Mouse (Mus musculus): Measurements from ENCODE around the gene Ppard. TPM values are rescaled to one million over a fixed set of nuclear protein-coding genes. Genes with fewer than 3 reads are reported as not detected.
A peak's percentile ranks its signal among the peaks of the same experiment; 100 is the strongest.

The Ppard gene
- total RNA-seq, 2 experiments from 2014 or later: 70.6 to 70.7 TPM

DNA sequence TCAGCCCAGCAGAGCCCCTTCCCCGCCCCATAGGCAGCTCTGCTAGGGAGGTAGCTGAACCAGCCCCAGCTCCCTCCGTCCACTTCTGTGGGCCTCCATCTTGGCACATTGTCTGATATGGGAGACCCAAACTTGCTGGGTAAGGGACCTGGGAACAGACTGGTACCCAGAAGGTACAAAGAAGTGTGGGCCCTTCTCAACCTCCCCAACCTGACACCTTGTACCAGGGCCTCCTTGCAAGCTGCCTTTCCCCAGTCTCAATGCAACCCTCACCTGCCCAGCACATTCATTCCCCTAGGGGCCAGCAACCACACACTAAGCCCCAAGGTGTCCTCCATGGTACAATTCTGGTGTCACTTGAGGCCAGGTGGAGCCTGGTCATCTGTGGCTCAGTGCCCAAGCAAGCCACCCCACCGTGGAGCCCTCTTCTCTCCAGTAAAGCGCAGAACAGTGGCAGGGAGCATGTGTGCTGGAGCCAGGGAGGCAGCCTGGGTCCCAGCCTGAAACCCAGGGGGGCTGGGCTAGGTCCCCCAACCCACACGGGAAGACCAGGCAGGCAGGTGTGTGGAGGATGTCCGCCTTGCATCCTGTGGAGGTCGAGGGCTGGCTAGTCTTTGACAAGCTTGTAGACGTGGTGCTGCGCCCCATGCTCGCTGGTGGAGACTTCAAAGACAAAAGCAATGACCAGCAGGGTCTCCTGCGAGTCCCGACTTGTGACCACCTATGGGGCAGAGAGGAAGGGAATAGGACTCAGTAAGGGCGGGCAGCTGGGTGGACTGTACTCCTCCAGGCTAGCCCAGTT is 99.8 kb downstream of the Ppard start:
- DNase-seq (ENCODE audit: low spot score in 2 of 2): no peak

DNA sequence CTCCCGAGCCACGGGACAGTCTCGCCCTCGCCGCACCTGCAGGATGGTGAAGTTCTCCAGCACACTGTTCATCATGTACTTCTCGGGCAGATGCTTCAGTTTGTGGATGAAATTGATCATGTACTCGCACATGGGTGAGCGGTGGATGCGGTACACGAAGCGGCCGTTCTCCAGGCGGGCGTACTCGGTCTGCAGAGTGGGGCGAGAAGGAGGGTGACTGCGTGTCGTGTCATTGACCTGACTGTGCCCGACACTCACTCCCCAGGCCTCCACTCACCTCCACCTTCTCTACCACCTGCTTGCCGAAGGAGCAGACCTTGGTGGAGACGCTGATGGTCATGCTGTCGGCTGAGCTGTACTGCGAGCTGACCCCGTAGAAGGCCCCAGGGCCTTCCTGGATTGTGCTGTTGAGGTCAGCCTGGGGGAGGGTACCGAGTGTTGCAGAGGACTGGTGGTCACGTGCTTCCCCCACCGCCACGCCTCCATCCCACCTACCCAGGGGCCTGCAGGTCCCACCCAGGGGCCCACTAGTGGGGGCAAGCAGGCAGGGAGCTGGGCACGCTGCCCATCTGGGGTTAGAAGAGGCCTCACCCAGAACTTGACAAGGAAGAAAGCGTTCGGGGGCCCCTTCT is 100.5 kb downstream of the Ppard start:
- no peak for DNase-seq (ENCODE audit: low spot score in 2 of 2)

DNA sequence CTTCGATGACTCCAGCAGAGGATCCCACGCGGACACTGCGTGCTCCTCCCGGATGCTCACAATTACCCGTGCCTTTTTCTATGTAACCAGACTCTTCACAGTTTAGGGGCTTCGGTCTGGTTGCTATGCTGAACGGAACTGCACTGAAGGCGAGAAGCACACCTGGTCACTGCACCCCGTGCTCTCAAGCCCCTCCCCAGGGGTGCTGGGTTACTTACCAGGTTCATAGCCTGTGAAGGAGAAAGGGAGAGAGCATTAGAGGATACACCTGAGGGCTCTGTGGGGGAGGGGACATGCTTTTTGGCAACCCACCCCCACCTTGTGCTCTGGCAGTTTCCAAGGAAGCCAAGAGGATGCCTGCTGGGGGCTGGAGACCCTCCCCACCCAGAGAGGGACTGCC is 102.8 kb downstream of the Ppard start:
- no peak for DNase-seq (ENCODE audit: low spot score in 2 of 2)

DNA sequence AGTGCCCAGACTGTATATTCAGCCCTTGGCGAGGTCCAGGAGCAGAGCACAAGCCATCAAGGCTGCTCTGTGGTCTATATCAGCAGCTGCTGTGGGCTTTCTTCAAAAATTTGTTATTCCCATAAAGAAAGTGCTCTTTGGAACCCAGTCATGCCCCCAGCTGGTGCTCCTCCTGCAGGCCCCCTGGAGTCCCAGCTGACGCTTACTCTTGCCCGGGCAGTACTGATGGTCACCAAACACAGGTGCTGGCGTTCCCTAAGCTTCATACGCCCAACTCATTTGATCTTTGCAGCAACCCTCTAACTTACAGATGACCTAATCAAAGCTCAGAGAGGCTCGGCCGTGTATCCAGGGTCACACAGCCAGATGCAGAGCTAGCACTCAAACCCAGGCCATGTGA is 105.0 kb downstream of the Ppard start:
- no peak for DNase-seq (ENCODE audit: low spot score in 2 of 2)

DNA sequence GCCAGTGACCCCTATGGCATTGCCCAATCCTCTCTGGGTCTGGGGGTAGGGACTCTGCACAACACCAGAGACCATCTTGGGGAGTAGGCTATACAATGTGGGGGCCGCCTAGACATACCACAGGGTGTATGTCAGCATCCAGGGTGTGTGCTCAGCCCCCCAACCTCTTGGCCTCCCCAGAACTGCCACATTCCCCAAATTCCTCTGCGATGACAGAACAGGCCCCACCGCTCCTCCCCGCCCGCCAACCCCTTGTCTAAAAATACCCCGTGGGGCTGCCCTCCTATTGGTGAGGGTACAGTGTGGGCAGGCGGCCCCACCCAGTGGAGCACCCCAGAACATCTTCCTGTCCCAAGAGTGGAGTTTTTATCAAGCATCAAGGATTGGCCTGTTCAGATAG is 108.1 kb downstream of the Ppard start:
- DNase-seq (ENCODE audit: low spot score in 2 of 2): no peak

DNA sequence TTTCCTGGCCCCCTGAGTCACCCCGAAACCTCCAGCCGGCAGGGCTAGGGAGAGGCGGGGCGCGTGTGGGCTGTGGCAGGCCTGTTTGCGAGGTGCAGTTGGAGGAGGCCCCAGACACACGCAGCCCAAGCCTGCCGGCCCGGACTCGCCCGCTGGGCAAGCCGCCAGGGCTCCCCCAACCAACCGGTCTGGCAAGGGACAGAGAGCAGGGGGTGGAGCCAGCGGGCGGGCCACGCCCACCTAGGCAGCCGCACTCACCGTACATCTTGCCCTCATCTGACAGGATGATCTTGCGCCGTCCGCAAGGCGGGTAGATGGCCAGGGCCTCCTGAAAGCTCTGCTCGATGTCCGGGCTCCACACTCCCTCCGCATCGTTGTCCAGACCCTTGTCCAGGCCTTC is 108.6 kb downstream of the Ppard start:
- DNase-seq (ENCODE audit: low spot score in 2 of 2): peak; percentile 62 to 75

DNA sequence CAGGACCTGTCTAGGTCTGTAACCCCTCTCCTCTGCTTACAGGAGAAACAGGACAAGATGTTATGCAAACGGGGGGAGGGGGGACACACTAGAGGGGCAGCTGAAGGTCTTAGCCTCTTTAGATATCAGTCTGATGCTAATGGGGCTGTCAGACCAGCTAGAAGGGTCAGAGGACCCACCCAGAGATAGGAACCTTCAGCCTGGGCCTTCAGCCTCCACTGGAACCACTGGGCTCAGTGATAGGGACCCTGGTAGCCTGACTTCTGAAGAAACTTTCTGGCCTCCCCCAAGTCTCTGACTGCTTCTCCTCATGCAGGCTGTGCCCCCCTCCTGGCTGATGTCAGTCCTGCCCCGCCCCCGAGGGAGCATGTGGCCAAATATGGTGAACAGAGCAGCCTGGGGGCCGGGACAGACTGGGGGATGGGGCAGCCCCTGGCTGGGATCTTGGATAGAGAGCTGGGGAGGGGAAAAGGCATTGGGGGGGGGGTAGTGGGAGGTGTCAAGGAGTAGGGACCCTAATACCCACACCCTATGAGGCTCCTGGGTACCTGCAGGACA is 111.6 kb downstream of the Ppard start:
- DNase-seq (ENCODE audit: low spot score in 2 of 2): no peak

DNA sequence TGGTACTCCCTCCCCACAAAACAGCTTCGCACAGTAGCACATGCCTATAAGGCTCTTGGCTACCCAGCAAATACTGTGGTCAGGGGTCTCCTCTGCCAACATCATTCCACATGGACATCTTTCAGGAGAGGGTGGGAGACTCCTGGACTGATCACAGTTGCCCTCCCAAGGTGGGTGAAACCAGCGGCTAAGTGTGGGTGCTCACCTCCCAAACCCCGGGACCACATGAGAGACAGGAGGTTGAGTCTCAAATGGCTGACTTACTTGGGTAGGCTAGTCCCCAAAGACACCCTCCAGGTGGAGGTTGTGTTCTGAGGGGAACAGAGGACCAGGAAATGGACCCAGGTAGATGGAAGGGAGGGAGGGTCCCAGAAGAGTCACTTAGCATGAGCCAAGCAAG is 112.2 kb downstream of the Ppard start:
- no peak for DNase-seq (ENCODE audit: low spot score in 2 of 2)

DNA sequence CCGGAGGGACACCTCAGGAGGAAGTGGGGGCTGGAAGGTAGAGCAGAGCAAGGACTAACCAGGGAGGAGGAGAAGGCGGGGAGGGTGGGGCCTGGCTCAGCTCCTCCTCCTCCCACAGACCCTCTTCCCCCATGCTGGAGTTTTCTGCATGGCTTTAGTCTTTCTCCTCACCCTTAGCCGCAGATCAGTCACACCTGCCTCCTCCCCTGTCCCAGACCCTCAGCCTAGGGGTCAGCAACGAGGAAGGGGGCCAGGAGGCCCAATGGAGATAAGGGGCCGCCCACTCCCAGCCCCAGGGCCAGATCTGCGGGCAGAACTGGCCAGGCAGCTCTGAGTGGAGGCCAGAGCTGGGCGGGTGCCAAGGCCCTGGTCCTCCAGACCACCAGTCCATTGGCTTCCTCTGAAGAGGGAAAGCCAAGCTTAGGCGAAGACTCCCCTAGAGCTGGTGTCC is 112.8 kb downstream of the Ppard start:
- DNase-seq (ENCODE audit: low spot score in 2 of 2): no peak

DNA sequence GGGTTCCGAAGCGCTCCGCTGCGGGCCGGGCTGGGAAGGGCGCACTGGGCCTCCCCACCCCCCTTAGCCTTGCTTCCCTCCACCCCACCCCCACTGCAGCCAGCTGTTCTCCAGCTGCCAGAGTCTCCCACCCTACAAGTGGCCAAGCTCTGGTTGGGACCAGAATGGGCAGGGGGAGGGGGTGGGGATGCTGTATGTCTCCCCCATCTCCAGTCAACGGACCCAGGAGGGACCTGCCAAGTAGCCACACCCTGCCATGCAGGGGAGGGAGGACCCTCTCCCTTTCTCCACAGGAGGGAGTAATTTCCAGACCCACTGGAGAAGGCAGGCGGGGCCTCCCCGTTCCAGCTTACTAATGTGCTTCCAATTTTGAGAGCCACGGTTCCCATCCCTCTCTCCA is 113.4 kb downstream of the Ppard start:
- no peak for DNase-seq (ENCODE audit: low spot score in 2 of 2)

DNA sequence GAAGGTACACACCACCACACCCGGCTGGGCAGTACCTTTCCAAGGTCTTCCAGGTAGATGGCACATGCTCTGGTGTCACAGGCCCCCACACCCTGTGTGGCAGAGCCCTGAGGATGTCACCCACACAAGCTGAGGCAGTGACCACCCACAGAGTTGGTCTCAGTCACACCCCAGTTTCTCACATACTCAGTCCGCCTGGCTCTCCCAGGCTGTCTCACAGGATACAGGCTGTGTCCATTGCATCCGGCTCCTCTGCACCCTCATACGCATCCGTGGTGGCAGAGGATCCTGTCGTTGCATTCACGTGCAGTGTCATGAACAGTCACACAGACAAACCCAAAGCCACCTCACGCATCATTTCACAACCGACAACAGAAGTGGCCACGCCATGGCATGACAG is 114.8 kb downstream of the Ppard start:
- no peak for DNase-seq (ENCODE audit: low spot score in 2 of 2)

DNA sequence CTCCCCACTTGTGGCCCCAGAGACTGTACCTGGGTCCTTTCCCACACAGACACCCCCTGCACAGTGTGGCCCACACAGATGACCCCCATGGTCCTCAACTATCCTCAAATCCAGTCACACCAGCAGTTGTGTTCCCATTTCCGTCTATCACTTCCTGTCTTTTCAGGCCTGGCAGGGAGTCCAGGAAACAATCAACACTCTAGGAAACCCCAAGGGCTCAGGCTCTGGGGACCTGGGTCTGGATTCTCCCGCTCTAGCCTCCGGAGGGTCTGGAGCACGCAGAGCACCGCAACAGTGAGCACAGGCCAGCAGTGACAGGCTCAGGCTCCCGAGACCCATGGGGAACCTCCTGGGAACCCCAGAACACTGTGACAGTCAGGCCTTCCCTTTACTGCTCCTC is 115.7 kb downstream of the Ppard start:
- DNase-seq (ENCODE audit: low spot score in 2 of 2): no peak

DNA sequence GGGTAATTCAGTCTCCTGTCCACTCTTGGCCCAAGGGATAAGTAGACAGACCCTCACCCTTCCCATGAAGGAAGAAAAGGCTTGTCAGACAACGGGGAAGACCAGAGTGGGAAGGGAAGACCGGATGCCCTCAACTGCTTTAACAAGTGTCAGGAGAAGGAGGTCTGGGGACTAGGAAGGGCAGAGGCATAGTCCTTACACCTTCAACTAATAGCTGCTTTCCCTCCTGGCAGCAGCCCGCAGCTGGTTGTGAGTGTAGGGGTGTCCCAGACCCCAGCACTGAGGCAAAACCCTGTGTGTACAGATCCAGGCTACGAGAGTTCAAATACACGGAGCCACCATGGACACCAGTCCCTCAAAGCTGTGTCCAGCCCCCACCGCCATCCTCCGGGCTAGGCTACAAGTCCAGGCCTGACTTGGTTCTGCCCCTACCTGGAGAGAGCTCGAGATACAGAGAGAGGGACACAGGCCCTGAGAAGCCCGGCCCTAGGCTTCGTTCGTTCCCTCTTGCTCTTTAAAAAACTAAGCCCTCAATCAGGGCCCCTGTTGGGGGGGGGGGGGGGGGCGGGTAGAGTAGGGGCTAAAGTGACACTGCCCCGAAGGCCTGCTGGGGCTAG is 116.9 kb downstream of the Ppard start:
- DNase-seq (ENCODE audit: low spot score in 2 of 2): no peak

DNA sequence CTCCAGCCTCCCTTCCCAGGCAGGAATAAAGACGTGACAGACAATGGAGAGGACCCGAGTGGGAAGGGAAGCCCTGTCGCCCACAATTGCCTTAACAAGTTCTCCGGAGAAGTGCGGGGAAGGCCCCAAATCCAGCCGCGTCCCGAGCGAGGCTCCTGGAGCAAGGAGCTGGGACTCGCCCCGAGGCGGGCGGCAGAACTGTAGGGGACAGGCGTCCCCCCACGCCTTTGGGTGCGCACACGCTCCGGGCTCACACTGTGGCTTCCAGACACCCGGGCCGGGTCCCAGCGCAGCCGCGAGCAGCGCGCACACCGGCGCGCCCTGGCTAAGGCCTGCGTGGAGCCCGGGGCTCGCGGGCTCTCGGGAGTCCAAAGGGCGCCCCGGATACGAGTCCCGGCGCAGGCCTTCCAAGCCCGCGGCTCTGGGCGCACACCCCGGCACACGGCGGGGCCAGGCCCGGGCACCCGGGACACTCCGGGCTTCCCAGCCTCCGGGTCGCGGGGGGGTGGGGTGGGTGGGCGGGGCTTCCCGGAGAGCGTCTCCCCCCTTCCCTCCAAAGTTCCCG is 117.5 kb downstream of the Ppard start:
- peak; percentile 50 to 57 for DNase-seq (ENCODE audit: low spot score in 2 of 2)

DNA sequence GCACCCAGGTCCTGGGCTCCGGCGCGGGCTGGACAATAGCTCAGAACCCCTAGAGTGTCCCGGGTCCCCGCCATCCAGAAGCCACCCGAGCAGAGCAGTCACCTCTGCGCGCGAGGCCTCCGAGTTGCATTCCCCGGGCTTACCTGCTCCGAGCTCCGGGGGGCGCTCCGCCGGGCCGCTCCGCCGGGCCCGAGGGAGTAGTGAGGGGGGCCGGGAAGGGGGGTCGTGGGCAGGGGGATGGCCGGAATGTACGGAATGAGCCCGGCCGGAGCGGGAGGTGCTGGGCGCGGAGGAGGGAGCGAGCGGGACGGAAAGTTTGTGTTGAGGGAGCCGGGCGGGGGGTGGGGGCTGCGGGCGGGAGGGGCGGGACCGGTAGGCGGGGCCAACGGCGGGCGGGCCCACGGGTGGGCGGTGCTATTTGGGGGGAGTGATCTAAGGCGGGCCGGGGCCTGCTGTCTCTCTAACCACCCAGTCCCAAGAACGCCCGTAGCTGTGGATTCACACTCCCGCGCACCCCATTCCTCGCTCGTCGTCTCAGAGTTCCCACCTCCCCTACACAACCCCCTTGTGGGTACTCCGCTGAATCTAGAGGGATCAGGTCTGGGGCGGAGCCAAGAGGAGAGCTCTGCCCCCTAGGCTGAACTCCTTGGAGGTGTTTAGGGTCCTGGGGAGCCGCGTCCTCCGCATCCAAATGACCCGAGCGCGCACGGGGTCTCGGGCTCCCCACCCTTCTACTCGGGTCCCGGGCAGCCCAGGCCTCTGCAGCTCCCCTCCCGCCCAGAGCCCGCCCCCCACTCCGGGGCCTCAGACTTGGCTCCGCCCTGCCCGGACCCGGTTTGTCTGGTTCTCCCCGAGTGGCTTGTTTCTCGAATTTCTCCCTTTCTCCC is 118.2 kb downstream of the Ppard start, which contains the start of gene Tead3:
Gene Tead3, minus strand, starts transcription at position 352 of the 887 bp plus-strand sequence.
- peak; percentile 73 for DNase-seq (ENCODE audit: low spot score in 2 of 2)

Other genes starting within 250 kb of the Ppard start
- gene Tcp11, start 152.1 kb upstream of the Ppard start, total RNA-seq (2021): not detected
- gene Scube3, start 90.6 kb upstream of the Ppard start, total RNA-seq (2021): 1 to 10 TPM; 4.8 to 9.3 TPM
- 10 to 100 TPM; 36.1 to 36.5 TPM for gene Zfp523, start 55.6 kb upstream of the Ppard start, total RNA-seq (2021)
- 1 to 10 TPM; 1.2 to 1.3 TPM for gene Def6, start 24.9 kb upstream of the Ppard start, total RNA-seq (2021)
- 10 to 100 TPM; 18.2 to 23.7 TPM for gene Fance, start 80.8 kb downstream of the Ppard start, total RNA-seq (2021)
- 100 to 1,000 TPM; 760 to 827 TPM for gene Rpl10a, start 95.8 kb downstream of the Ppard start, total RNA-seq (2021)
- gene Tead3, start 118.1 kb downstream of the Ppard start, total RNA-seq (2021): 1 to 10 TPM; 7.4 to 8.5 TPM
- not detected for gene Tulp1, start 132.5 kb downstream of the Ppard start, total RNA-seq (2021)

Measured in adrenal gland, adult 18-20 months (tissue).